In genomic region chr15:6267147-6267758, GRCm38 (mm10) we compare ENCODE assay signal across 10 mouse cellular contexts.
"Had no signal": no experiment of that assay in that cellular context is flagged by ENCODE, and none has a peak within 500 bp of the region (broad histone marks: within the 10 kb centered on the region; RNA-seq: fewer than 3 reads in every experiment).

No protein-coding gene starts in this region.

- DNase-seq: kidney, adult 18-20 months; kidney, postnatal 14 days; lung, adult 2 months; right cerebral cortex, postnatal 14 days; thymus, adult 18-20 months; thymus, postnatal 14 days had no signal

- H3K9me3 ChIP-seq: limb, embryonic 12.5 days; midbrain, embryonic 13.5 days had no signal

- H3K36me3 ChIP-seq: limb, embryonic 12.5 days; midbrain, embryonic 13.5 days had no signal

- H3K4me3 ChIP-seq: left cerebral cortex, adult 2 months; limb, embryonic 12.5 days; midbrain, embryonic 13.5 days had no signal

- H3K27ac ChIP-seq: left cerebral cortex, adult 2 months; limb, embryonic 12.5 days; liver, embryonic 14.5 days; midbrain, embryonic 13.5 days had no signal

- H3K9ac ChIP-seq: limb, embryonic 12.5 days; liver, embryonic 14.5 days; midbrain, embryonic 13.5 days had no signal

- H3K4me2 ChIP-seq: limb, embryonic 12.5 days; midbrain, embryonic 13.5 days had no signal

- H3K27me3 ChIP-seq: limb, embryonic 12.5 days; midbrain, embryonic 13.5 days had no signal

- H3K4me1 ChIP-seq: limb, embryonic 12.5 days; midbrain, embryonic 13.5 days had no signal

- ATAC-seq: midbrain, embryonic 13.5 days had no signal
